Mouse (Mus musculus) kidney, adult 2 months (tissue): ENCODE results near the gene Lgr6. TPM values are rescaled to one million over a fixed set of nuclear protein-coding genes. Genes with fewer than 3 reads are reported as not detected.
A peak's percentile ranks its signal among the peaks of the same experiment; 100 is the strongest.

ENCODE experiments used
- DNase-seq: peaks from one replicate; pipeline ENCODE4 v3.0.0; 2021
- H3K27ac ChIP-seq: fragments of 200-500 bp; 2 replicates; pipeline ENCODE4 v1.5.1; 2012; ENCODE audit warnings: low read depth, low read length, control low read depth, inconsistent platforms; ENCODE audit not compliant: insufficient read depth
- H3K27me3 ChIP-seq: fragments of 200-500 bp; replicated peaks from 2 replicates; pipeline ENCODE4 v1.6.1; 2012; ENCODE audit warnings: mild to moderate bottlenecking, moderate library complexity, low read length, inconsistent platforms; ENCODE audit not compliant: control insufficient read depth, insufficient read depth
- H3K36me3 ChIP-seq: fragments of 200-500 bp; 2 replicates; pipeline ENCODE4 v1.6.1; 2012; ENCODE audit warnings: mild to moderate bottlenecking, moderate library complexity, low read length, inconsistent platforms; ENCODE audit not compliant: control insufficient read depth, insufficient read depth
- H3K4me1 ChIP-seq: fragments of 200-500 bp; 2 replicates; pipeline ENCODE4 v1.6.1; 2011; ENCODE audit warnings: low read length; ENCODE audit not compliant: control insufficient read depth, insufficient read depth
- H3K4me3 ChIP-seq: fragments of 200-500 bp; 2 replicates; pipeline ENCODE4 v1.5.1; 2011; ENCODE audit warnings: mild to moderate bottlenecking, low read depth, low read length, control low read depth; ENCODE audit not compliant: insufficient read depth
- CTCF ChIP-seq: fragments of 200-500 bp; conservative IDR thresholded peaks from 2 replicates; pipeline ENCODE4 v1.5.1; 2011; ENCODE audit warnings: low read depth, mild to moderate bottlenecking, control low read depth, low read length, moderate library complexity, mixed read lengths; ENCODE audit not compliant: insufficient read depth, insufficient read length
- POLR2A ChIP-seq: fragments of 200-500 bp; IDR thresholded peaks from one replicate; pipeline ENCODE4 v1.6.1; 2011; ENCODE audit warnings: low read depth, low read length, control low read depth
- WGBS: fragments of 180-500 bp; shearing (Covaris S2); methylation state at CpG from one replicate; pipeline ENCODE4 v1.1.7; 2018; 5-methylcytosine and 5-hydroxymethylcytosine counted together
- polyA plus RNA-seq: library from polyadenylated mRNA; depleted of rRNA; stranded (reverse); fragments of >200 nt; gene quantifications from 2 replicates; pipeline ENCODE4 v1.2.3, GENCODE M21; 2012

Lgr6 gene
- polyA plus RNA-seq, 1 experiment = 0.75 TPM

GRCm38 (mm10) chr1:135019087-135019774 is 85.8 kb downstream of the Lgr6 start:
- peak; percentile 14 for DNase-seq

GRCm38 (mm10) chr1:135017656-135018015 is 87.4 kb downstream of the Lgr6 start:
- Histone ChIP-seq H3K4me1 (peaks cover 8% of the 10 kb centered on the region; the same call in 1 of the 2 replicates), H3K36me3 (no peaks in the 10 kb centered on the region), H3K27ac (no peak overlapping the region), H3K27me3 (no peaks in the 10 kb centered on the region), H3K4me3 (no peak overlapping the region)
- TF ChIP-seq POLR2A (no peak), CTCF (no peak)
- DNase-seq = no peak
- 84% methylated on average over 2 of the region's 2 CpGs for WGBS

More at GRCm38 (mm10) chr1:135019087-135019774, 85.8 kb downstream of the Lgr6 start:
- H3K4me1 ChIP-seq = peaks cover 8% of the 10 kb centered on the region; the same call in 1 of the 2 replicates
- 35% methylated on average over 13 of the region's 13 CpGs for WGBS
- H3K27ac ChIP-seq = no peak overlapping the region
- no peak overlapping the region for H3K4me3 ChIP-seq
- no peaks in the 10 kb centered on the region for H3K36me3 ChIP-seq
- TF ChIP-seq POLR2A (no peak), CTCF (no peak)
- H3K27me3 ChIP-seq = no peaks in the 10 kb centered on the region

- no peak for DNase-seq
- TF ChIP-seq POLR2A = no peak
- no peak for TF ChIP-seq CTCF
- 75% methylated on average over 10 of the region's 10 CpGs for WGBS
- no peaks in the 10 kb centered on the region for H3K36me3 ChIP-seq
- no peak overlapping the region for H3K4me3 ChIP-seq
- no peaks in the 10 kb centered on the region for H3K27me3 ChIP-seq
- H3K27ac ChIP-seq = no peak overlapping the region
- peaks cover 8% of the 10 kb centered on the region; the same call in 1 of the 2 replicates for H3K4me1 ChIP-seq
Observed at GRCm38 (mm10) chr1:135016907-135017655, 88.0 kb downstream of the Lgr6 start.

GRCm38 (mm10) chr1:135014921-135015445 is 90.1 kb downstream of the Lgr6 start:
- TF ChIP-seq POLR2A (no peak), CTCF (no peak)
- Histone ChIP-seq H3K4me3 (no peak overlapping the region), H3K36me3 (no peaks in the 10 kb centered on the region), H3K4me1 (0 out of 2 replicates have a peak, but pooled peaks cover 1% of the 10 kb centered on the region), H3K27me3 (no peaks in the 10 kb centered on the region), H3K27ac (no peak overlapping the region)
- WGBS = 34% methylated on average over 10 of the region's 10 CpGs
- DNase-seq = no peak

- TF ChIP-seq CTCF (no peak), POLR2A (no peak)
- Histone ChIP-seq H3K27ac (no peak overlapping the region), H3K27me3 (no peaks in the 10 kb centered on the region), H3K4me3 (no peak overlapping the region), H3K4me1 (no peaks in the 10 kb centered on the region), H3K36me3 (no peaks in the 10 kb centered on the region)
- WGBS = 76% methylated on average over 9 of the region's 9 CpGs
- no peak for DNase-seq
Observed at GRCm38 (mm10) chr1:135012472-135012871, 92.6 kb downstream of the Lgr6 start.

- Histone ChIP-seq H3K4me1 (no peaks in the 10 kb centered on the region), H3K4me3 (no peak overlapping the region), H3K36me3 (no peaks in the 10 kb centered on the region), H3K27ac (no peak overlapping the region), H3K27me3 (no peaks in the 10 kb centered on the region)
- 93% methylated on average over 5 of the region's 5 CpGs for WGBS
- TF ChIP-seq POLR2A = no peak
- no peak for TF ChIP-seq CTCF
- DNase-seq = no peak
Observed at GRCm38 (mm10) chr1:135011912-135012311, 93.2 kb downstream of the Lgr6 start.

GRCm38 (mm10) chr1:135009833-135010232 is 95.2 kb downstream of the Lgr6 start:
- Histone ChIP-seq H3K27ac (no peak overlapping the region), H3K36me3 (no peaks in the 10 kb centered on the region), H3K27me3 (no peaks in the 10 kb centered on the region), H3K4me3 (no peak overlapping the region), H3K4me1 (no peaks in the 10 kb centered on the region)
- no peak for TF ChIP-seq CTCF
- TF ChIP-seq POLR2A = no peak
- 92% methylated on average over 3 of the region's 3 CpGs for WGBS
- DNase-seq = no peak
